Mouse (Mus musculus): ENCODE results near the gene Uqcrfs1. TPM values are rescaled to one million over a fixed set of nuclear protein-coding genes. Genes with fewer than 3 reads are reported as not detected.

Gene Uqcrfs1
- total RNA-seq (2023), result 77.1 TPM

GRCm38 (mm10) chr13:30544856-30545604 is at the start of gene Uqcrfs1:
Gene Uqcrfs1 (minus strand): TSS chr13:30545362.

Other genes with a start within 250 kb of the Uqcrfs1 start
- gene Agtr1a, start 208.9 kb downstream of the Uqcrfs1 start, total RNA-seq (2023), result not detected
- 5.5 TPM for gene Dusp22, start 114.6 kb upstream of the Uqcrfs1 start, total RNA-seq (2023)
- gene Irf4, start 203.9 kb upstream of the Uqcrfs1 start, total RNA-seq (2023), result 61.1 TPM

All from CD8-positive naive resting alpha-beta T cell, adult 57 days (primary cell).